Mouse (Mus musculus): Measurements from ENCODE around the gene Zbtb39.

Zbtb39 gene

DNA sequence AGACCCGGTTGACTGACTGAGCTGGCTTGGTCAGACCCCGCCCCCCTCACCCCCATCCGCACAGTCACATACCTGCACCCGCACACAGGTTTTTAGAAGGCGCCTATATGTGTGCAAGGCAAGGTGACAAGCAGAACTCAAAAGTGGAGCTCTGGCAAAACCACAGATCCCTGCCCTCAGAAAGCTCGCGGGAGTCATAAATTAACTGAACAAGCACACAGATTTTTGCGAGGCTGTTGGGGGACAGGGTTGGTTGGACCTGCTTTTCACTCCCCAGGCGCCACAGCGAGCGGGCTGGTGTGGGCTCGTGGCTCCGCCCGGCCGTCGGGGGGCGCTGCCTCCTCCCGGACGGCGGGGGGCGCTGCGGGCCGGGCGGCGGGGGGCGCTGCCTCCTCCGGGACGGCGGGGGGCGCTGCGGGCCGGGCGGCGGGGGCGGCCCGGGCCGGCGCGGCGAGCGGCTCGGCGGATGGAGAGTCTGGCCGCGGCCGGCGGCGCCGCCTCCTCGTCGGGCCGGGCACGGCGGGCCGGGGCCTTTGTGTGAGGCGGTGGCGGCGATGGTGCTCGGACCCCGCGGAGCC is at the start of gene Zbtb39:
Zbtb39 (plus strand) TSS at position 456 of the 578 bp plus-strand sequence.
- DNase-seq (ENCODE audit: low read depth, low spot score) = peak; percentile 88

DNA sequence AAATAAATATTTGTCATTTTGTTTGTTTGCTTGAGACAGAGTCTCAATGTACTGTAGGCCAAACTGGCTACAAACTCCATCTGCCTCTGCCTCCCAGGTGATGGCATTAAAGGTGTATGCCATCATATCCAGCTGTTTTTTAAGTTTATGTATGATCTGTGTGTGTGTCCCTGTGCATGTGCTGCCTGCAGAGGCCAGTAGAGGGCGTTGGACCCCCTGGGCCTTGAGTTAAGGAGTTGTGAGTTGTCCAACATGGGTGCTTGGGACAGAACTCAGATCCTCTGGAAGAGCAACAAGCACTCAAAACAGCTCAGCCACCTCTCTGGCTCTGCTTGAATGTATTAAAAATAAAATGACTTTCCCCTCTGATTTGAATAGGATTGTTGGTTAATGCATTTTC is 48.3 kb upstream of the Zbtb39 start:
- peak; percentile 17 for DNase-seq (ENCODE audit: low read depth, low spot score)

DNA sequence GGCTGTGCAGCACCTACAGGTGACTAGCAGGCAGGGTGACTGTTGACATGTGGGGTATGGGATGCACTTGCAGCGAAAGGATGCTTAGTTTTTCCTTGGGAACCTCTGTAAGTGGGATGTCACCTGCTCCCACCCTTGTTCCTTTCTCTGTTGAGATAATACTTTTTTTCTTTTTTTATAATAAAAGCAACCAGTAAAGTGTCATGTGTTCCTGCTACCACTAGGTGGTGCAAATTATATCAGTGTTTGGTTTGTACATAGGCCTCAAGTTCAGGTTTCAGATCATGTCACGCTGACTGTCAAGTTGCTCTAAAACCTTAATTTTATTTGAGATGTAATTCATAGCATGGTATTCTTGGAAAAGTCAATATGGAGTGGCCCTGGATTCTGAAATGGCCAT is 44.7 kb upstream of the Zbtb39 start:
- DNase-seq (ENCODE audit: low read depth, low spot score) = peak; percentile 57

DNA sequence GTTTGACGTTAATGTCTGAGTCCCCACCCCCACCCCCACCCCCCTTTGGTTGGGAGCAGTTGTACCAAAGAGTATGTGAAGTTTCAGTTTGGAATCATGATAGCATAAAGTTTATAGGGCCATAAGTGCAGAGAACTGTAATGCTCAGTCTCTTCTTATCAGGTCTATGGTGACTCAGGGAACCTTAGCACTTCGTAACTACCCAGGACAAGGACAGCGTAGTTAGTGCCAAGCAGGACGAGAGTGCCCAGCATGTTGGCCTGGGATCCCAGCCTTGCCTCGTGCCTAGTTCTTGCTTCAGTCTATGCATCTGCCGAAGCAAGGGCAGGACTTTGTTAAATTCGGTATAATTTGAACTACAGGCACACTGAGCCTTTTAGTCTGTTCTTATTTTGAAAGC is 43.6 kb upstream of the Zbtb39 start:
- DNase-seq (ENCODE audit: low read depth, low spot score) = no peak

DNA sequence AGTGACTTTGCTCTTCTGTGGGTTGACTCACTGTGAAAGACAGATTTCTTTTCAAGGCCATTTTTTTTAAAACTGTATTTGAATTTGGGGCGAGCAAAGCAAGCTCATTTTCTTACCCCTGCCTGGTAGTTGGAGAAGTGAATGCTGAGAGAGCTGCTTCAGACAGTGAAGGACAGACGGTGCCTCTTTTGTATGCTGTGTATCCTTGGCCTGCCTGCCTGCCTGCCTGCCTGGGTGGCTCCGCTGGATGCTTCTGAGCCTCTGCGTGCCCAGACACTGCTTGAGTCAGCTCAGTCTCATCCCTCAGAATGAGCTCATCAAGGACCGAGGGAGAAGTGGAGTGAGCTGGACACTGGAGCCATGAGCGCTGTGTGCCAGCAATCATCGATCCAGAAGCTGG is 40.4 kb upstream of the Zbtb39 start:
- no peak for DNase-seq (ENCODE audit: low read depth, low spot score)

DNA sequence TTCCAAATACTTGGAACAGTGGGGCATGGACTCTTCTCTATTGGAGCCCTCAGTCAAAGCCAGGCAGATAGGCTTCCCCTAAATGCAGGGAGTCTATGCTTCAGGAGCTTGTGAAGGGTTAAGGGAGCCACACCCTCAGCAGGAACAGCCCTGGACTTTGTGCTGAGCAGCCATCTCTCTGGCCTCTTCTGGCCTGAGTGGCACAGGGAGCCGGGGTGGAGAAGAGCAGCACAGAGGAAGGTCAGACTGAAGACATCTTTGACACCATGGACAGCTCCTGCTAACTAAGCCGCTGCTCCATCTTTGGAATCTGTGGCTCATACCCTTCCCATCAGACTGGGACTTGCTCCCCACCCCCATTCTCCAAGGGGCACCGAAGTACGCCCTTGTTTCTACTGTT is 36.0 kb upstream of the Zbtb39 start:
- DNase-seq (ENCODE audit: low read depth, low spot score) = no peak

DNA sequence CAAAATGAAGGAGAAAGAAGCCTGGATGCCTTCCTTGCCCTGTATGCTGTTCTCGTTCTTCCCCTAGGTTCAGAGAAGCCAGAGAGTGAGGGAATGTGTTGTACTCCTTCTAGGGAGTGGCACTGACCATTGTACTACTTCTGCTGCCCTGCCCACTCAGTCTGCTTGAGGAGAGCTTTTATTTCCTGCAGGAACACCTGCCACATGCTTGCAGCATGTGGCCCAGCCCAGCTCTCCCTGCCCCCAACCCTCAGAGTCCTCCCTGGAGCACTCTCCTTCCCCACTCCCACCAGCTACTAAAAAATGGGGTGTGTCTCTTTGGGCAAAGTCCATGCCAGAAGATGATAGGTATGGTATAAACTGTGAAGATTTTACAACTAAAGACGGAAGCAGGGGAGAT is 35.0 kb upstream of the Zbtb39 start:
- no peak for DNase-seq (ENCODE audit: low read depth, low spot score)

DNA sequence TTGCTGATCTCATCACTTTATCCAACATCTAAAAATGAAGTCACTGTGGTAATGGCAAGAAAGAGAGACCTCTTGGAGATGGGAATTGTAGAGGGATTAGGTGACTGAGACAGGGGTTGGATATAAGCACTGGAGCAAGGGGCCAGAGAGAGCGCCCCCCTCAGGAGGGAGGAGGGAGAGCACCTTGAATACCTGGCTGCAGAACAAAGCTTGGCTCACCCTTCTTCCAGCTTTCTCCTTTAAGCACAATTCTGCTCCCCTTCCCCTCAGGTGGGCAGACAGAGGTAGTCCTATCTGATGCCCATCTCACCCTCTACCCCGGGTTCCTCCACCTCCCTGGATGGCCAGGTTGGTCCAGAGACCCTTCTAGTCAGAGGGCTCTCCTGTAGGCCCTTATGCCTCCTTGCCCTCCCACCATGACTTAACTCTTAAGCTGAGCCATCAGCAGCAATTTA is 34.5 kb upstream of the Zbtb39 start, which contains the start of gene Myo1a:
Myo1a (plus strand) TSS at position 405 of the 455 bp plus-strand sequence.
- peak; percentile 17 for DNase-seq (ENCODE audit: low read depth, low spot score)

DNA sequence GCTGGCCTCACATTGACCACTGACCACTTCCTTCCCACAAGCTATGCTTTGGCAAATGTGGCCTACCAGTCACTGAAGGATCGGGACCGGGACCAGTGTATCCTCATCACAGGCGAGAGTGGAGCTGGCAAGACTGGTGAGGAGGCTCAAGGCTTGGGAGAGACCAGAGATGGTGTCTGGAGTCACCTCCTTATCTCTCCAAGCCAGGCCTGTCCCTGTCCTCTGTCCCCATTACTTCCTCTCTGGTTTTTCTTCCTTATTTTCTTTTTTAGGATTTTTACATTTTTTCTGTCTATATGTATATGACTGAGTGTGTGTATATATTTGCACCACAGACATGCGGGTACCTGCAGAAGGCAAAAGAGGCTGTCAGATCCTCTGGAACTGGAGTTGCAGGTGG is 33.6 kb upstream of the Zbtb39 start:
- no peak for DNase-seq (ENCODE audit: low read depth, low spot score)

DNA sequence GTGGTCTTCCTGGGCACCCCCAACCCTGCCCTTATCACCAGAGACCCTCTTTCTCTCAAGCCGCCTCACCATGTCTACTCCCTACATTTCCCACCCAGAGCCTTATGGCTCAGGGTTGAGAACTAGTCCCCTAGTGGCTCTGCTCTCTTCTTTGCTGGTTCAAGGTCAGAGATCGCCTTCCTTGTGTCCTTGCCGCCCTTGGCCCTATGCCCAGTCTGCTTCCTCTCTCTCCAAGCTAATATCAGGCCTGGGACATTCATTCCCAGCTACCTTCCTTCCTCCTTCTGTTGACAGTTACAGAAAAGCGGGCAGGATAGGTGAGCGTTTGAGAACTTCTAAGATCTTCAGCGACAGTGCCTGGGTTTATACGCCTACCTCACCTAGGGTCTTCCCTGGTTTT is 31.6 kb upstream of the Zbtb39 start:
- DNase-seq (ENCODE audit: low read depth, low spot score) = no peak

DNA sequence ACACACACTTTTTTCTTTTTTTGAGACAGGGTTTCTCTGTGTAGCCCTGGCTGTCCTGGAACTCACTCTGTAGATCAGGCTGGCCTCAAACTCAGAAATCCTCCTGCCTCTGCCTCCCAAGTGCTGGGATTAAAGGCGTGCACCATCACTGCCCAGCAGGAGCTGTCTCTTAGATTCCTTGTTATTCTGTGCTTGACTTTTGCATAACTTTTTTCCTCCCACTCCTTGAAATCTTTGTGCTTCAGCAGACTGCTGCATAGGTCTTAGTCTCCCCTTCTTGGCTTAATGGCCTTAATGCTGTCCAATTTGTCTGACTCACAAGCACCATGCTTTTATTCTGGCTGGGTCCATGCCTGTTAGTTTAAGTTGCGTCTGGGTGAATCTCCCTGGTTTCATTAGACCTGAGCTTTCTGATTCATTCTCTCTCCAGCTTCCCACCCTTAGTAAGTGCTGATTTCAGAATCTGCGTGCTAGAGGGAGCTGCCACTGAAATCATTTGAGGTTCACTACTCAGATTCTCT is 30.4 kb upstream of the Zbtb39 start:
- no peak for DNase-seq (ENCODE audit: low read depth, low spot score)

DNA sequence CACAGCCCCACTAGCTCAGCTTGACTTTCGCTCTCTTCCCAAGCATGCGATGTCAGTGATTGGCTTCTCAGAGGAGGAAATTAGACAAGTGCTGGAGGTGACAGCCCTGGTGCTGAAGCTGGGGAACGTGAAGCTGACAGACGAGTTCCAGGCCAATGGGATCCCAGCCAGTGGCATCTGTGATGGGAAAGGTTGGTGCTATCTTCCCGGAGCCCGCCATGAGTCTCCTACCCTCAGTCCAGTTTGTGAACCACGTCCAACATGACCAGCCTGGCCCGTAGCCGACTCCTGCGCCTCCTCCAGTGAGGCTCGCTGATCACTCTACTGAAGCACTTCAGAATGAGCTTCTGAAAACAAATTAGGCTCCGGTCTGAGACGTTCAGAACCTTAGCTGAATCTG is 29.0 kb upstream of the Zbtb39 start:
- no peak for DNase-seq (ENCODE audit: low read depth, low spot score)

DNA sequence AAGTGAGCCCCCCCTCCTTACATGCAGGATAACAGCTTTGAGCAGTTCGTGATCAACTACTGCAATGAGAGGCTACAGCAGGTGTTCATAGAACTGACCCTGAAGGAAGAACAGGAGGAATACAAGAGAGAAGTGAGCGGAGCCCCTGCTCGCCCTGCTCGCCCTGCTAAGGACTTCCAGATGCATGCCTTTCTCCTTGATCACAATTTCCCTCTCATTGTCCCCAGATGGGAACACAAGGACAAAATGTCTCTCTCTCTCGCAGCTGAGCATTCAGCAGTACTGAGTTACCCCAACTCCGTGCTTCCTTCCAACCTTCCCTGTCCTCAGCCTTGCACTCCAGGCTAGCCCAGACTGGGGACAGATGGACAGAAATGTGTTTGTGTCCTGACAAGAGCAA is 26.6 kb upstream of the Zbtb39 start:
- no peak for DNase-seq (ENCODE audit: low read depth, low spot score)

DNA sequence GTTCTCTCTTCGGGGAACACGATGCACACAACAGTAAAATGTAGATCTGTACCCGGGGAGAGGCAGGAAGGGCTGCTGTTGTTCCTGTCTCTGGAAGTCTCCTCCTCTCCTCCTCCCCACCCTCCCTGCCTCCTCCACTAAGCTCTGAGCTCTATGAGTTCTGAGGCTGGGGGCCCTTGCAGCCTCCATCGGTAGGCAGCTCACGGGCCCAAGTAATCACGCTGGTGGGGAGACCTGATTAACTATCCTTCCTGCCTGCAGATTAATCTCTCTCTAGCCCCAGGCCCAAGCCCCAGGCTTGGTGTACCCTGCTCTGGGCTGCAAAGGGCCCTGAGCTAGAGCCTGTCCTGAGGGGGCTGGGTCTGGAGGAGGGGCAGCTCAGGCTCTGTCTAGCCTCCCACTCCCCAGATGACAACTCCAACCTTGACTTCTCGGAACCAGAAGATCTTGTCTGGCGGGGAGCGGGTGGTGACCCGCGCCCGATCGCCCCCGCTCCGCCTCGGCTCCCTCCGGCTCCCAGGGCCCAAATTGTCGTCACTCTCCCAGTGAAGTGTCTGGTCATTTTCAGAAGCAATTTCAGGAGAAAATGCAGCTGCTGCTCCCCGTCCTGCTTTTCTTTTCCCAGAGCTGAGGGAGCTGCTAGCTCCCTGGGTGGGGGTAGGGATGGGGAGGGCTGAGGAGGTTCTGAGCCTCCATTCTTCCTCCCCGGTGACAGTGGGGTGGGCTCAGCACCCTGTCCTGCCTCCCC is 17.5 kb upstream of the Zbtb39 start:
- no peak for DNase-seq (ENCODE audit: low read depth, low spot score)

DNA sequence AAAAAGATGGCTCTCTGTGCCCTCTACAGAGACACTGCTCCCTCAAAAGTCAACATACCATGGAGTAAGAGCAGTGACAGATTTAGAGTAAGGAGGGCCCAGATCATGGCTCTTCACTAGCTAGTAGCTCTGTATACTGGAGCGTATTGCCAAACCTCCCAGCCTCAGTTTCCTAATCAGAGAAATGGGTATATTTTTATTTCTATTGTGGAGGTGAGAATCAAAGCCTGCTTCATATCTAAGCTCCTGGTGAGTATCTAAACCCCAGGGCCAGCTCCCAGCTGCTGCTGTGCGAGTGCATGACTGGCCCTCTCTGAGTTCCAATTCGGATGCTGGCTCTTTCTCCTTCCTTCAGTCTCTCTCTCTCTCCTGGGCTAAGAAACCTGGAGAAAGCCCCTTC is 15.2 kb upstream of the Zbtb39 start, which contains the start of gene Tac2:
Tac2 (plus strand) TSS at position 301 of the 400 bp plus-strand sequence.
- no peak for DNase-seq (ENCODE audit: low read depth, low spot score)

DNA sequence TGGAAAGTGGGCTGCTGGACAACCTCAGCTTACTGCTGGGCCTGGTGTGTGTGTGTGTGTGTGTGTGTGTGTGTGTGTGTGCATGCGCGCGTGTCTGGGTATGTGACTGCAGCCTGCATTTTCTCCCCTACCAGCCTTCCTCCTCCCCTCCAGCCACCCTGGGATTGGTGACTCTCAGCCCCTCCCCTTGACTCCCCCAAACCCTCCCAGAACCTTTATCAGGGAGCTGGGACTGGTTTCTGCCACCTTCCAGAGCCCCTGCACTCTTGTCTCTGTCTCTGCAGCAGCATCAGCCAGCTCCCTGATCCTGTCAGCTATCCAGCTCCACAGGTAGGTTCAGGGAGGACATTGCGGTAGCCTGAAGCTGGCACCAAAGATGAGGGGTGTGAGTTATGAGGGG is 14.2 kb upstream of the Zbtb39 start:
- DNase-seq (ENCODE audit: low read depth, low spot score) = no peak

DNA sequence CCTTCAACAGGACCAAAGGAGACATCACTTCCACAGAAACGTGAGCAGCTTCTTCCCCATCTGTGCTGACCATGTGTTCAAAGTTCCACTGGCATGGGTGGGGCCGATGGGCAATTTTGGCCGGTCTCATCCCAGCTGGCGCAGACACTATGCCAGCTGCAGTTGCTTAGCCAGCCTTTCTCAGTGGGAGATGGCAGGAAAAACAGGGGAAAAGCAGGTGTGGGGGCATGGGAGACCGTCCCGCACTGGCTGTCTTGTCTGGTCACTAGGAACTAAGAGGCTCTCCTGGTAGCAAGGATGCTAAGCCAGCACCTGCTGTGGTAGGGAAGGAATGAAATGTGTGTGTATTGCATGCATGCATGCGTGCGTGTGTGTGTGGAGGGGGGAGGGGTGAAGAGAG is 10.9 kb upstream of the Zbtb39 start:
- no peak for DNase-seq (ENCODE audit: low read depth, low spot score)

DNA sequence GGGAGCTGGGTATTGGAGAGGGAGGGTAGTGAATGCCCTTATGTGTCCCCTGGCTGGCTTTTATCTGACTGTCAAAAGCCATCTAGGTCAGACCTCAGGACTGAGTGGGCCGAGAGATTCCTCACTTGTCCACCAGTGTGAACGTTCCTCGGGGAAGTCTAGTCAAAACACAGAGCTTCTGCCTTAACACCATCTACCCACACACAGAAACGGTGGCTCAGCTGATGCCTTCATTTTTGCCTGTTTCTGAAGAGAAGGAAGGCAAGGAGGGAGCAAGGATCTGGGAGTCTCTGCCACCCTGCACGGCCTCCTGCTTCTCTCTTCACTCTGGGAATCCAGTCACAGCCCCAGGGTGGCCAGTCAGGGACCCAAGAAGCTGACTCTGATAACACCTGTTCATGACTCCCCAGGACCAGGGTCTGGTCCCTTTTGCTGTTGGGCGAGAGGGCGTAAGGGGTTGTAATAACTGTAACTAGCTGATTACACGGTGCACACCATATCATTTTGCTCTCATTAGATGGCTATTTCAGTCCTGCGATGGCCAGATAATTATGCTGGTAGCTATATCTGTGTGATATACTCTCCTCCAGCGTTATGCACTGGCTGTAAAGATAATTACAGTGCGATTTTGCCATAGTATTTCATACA is 8.9 kb upstream of the Zbtb39 start:
- DNase-seq (ENCODE audit: low read depth, low spot score) = no peak

DNA sequence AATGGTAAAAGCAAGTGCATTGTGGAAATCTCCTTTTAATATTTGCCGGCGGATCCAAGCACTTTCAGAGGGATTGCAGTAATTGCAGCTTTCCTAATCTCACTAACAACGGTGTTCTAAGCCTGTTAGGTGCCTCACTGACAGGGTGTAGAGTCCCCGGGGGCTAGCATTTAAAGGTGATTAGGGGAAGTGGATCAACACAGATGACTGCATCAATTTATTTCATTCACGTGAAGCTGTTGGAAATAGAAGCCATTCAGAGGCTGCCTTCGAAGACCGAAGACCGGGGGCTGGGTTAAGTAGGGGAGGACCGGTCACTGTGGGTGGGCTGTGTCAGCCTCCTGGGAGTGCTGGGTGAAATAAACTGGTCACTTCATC is 8.4 kb upstream of the Zbtb39 start:
- DNase-seq (ENCODE audit: low read depth, low spot score) = no peak

DNA sequence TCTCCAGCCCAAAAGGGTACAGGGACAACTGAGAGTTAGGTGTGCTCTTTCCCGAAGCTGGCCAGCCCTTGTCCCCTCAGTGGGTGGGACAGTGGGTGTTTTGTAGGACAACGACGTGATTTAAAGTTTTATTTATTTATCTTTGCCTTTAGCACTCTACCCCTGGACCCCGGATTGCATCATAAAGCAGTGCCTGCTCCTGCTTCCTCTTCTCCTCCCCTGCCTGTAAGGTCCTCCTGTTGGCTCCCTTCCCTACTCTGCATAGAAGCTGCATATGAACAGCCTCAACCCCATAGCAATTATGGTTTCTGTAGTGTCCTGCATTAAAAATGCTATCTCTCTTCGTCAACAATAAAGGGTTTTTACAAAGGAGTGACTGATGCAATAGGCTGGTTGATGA is 7.9 kb upstream of the Zbtb39 start:
- DNase-seq (ENCODE audit: low read depth, low spot score) = no peak

DNA sequence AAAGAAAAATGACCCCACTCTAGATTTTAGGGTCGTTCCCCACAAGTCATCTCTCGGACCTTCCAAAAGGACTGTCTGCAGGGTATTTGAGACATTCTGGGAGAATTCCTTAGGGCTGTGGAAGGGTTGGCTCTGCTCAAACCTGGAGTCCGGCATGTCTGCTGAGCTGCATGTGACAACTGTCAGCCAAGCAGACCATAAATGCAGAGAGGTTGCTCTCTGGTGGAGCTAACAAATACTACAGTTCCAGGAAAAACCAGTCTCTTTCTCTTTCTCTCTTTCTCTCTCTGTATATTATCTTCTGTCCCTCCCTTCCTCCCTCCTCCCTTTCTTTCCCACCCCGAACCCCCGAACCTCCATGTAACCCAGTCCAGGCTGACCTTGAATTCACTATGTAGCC is 4.9 kb upstream of the Zbtb39 start:
- DNase-seq (ENCODE audit: low read depth, low spot score) = peak; percentile 34

DNA sequence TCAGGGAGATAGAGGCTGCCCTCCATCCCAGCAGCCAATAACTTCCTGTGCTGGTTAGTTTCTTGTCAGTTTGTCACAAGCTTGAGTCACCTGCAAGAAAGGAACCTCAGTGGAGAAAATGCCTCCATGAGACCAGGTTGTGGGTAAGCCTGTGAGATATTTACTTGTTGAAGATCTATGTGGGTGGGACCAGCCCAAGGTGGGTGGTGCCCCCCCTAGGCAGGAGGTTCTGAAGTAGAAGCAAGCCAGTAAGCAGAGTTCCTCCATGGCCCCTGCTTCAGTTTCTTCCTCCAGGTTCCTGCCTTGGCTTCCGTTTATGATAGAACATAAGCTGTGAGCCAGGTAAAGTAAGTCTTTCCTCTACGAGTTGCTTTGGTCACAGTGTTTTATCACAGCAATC is 3.1 kb upstream of the Zbtb39 start:
- no peak for DNase-seq (ENCODE audit: low read depth, low spot score)

DNA sequence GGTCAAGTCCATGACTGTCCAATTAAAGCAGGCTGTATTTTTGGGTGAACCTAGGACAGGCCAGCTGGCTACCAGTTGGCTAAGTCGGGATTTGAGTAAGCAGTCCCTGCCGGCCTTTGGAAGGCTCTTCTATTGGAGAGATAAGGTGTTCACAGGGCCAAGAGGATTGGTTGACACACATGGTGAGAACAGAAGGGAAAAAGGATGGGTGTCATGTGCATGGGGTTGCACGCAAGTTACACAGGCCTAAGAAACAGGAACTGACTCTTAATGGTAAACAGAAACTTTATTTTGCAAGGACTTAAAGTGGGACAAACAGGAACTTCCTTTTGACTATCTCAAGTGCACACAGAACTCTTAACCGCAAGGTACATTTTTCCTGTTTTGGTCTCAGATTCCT is 2.4 kb upstream of the Zbtb39 start:
- DNase-seq (ENCODE audit: low read depth, low spot score) = no peak
